Mouse (Mus musculus): ENCODE results near the gene Egln3.

- TF ChIP-seq POLR2A (IDR thresholded peaks at IDR 0.05; ENCODE audit: extremely low read depth, insufficient read depth, low read length) = no peak
- TF ChIP-seq CTCF (IDR thresholded peaks at IDR 0.05; ENCODE audit: low read depth, low read length) = no peak
Measured at GRCm38 (mm10) chr12:54164040-54164723, 39.5 kb downstream of the Egln3 start.
